Mouse (Mus musculus): Measurements from ENCODE around the gene Scgb2b27. TPM values are rescaled to one million over a fixed set of nuclear protein-coding genes. Genes with fewer than 3 reads are reported as not detected.
"Not testable (repeated sequence)": the region's sequence is repeated elsewhere in the genome, so short reads cannot be mapped to it uniquely, and the experiment has no call there.

Gene Scgb2b27
- not detected in 2 replicates for total RNA-seq (2014; rRNA removed)
- polyA plus RNA-seq (2015; fragmentation: Nextera tagmentation; extraction: Ambion mirVana): not detected in 2 replicates

- Histone ChIP-seq H3K27me3 (ENCODE audit: insufficient read depth, low read length) (no peaks in the 10 kb centered on the region), H3K4me2 (ENCODE audit: low read depth) (no peak within 1 kb of the TSS), H3K9me3 (ENCODE audit: low read length) (peaks cover 17% of the 10 kb centered on the region; the same call in 1 of the 2 replicates), H3K4me1 (ENCODE audit: insufficient read depth) (no peaks in the 10 kb centered on the region), H3K36me3 (ENCODE audit: insufficient read depth) (no peaks in the 10 kb centered on the region), H3K9ac (no peak within 1 kb of the TSS), H3K4me3 (ENCODE audit: low read depth, low read length) (no peak within 1 kb of the TSS), H3K27ac (ENCODE audit: low read depth, low read length) (no peak within 1 kb of the TSS)
- TF ChIP-seq CTCF (IDR thresholded peaks at IDR 0.05; ENCODE audit: low read depth): no peak
- ATAC-seq (no peak), DNase-seq (no peak)
- WGBS: 78% methylated on average over 4 of the region's 4 CpGs
Observed at GRCm38 (mm10) chr7:34013842-34014241, at the start of gene Scgb2b27. TSS of gene Scgb2b27 (minus strand) at chr7:34013942.

GRCm38 (mm10) chr7:34036076-34036815 lies 22.5 kb upstream of the Scgb2b27 start:
- H3K36me3 ChIP-seq (ENCODE audit: insufficient read depth); ATAC-seq; DNase-seq; H3K9ac ChIP-seq; H3K9me3 ChIP-seq (ENCODE audit: low read length); H3K27ac ChIP-seq (ENCODE audit: low read depth, low read length); H3K4me3 ChIP-seq (ENCODE audit: low read depth, low read length); H3K4me1 ChIP-seq (ENCODE audit: insufficient read depth); H3K4me2 ChIP-seq (ENCODE audit: low read depth); H3K27me3 ChIP-seq (ENCODE audit: insufficient read depth, low read length): not testable (repeated sequence)
- 93% methylated on average over 11 of the region's 11 CpGs for WGBS

- H3K36me3 ChIP-seq (ENCODE audit: insufficient read depth); H3K4me1 ChIP-seq (ENCODE audit: insufficient read depth); H3K27me3 ChIP-seq (ENCODE audit: insufficient read depth, low read length); H3K27ac ChIP-seq (ENCODE audit: low read depth, low read length); H3K9me3 ChIP-seq (ENCODE audit: low read length); H3K9ac ChIP-seq; ATAC-seq; DNase-seq; H3K4me2 ChIP-seq (ENCODE audit: low read depth); H3K4me3 ChIP-seq (ENCODE audit: low read depth, low read length): not testable (repeated sequence)
- 77% methylated on average over 2 of the region's 4 CpGs for WGBS
Observed at GRCm38 (mm10) chr7:34034579-34034978, 20.8 kb upstream of the Scgb2b27 start.

- no peak overlapping the region for H3K9ac ChIP-seq
- no peak overlapping the region for H3K4me3 ChIP-seq (ENCODE audit: low read depth, low read length)
- TF ChIP-seq CTCF (IDR thresholded peaks at IDR 0.05; ENCODE audit: low read depth): no peak
- H3K4me2 ChIP-seq (ENCODE audit: low read depth): no peak overlapping the region
- no peak overlapping the region for H3K27ac ChIP-seq (ENCODE audit: low read depth, low read length)
- H3K4me1 ChIP-seq (ENCODE audit: insufficient read depth): no peaks in the 10 kb centered on the region
- H3K27me3 ChIP-seq (ENCODE audit: insufficient read depth, low read length): no peaks in the 10 kb centered on the region
- no peaks in the 10 kb centered on the region for H3K36me3 ChIP-seq (ENCODE audit: insufficient read depth)
- DNase-seq: no peak
- 94% methylated on average over 11 of the region's 11 CpGs for WGBS
- ATAC-seq: no peak
- H3K9me3 ChIP-seq (ENCODE audit: low read length): peaks cover 3% of the 10 kb centered on the region
Observed at GRCm38 (mm10) chr7:34030026-34030425, 16.3 kb upstream of the Scgb2b27 start.

- not testable (repeated sequence) for ATAC-seq; H3K27ac ChIP-seq (ENCODE audit: low read depth, low read length); H3K4me3 ChIP-seq (ENCODE audit: low read depth, low read length); H3K27me3 ChIP-seq (ENCODE audit: insufficient read depth, low read length); H3K4me2 ChIP-seq (ENCODE audit: low read depth); H3K9me3 ChIP-seq (ENCODE audit: low read length); H3K4me1 ChIP-seq (ENCODE audit: insufficient read depth); H3K9ac ChIP-seq; DNase-seq; H3K36me3 ChIP-seq (ENCODE audit: insufficient read depth)
- 86% methylated on average over 9 of the region's 9 CpGs for WGBS
Observed at GRCm38 (mm10) chr7:34027202-34027601, 13.5 kb upstream of the Scgb2b27 start.

- no peaks in the 10 kb centered on the region for H3K4me1 ChIP-seq (ENCODE audit: insufficient read depth)
- H3K4me3 ChIP-seq (ENCODE audit: low read depth, low read length): no peak overlapping the region
- no peaks in the 10 kb centered on the region for H3K36me3 ChIP-seq (ENCODE audit: insufficient read depth)
- no peak for TF ChIP-seq CTCF (IDR thresholded peaks at IDR 0.05; ENCODE audit: low read depth)
- no peaks in the 10 kb centered on the region for H3K27me3 ChIP-seq (ENCODE audit: insufficient read depth, low read length)
- no peak for DNase-seq
- WGBS: 92% methylated on average over 4 of the region's 4 CpGs
- no peak overlapping the region for H3K9ac ChIP-seq
- H3K4me2 ChIP-seq (ENCODE audit: low read depth): no peak overlapping the region
- ATAC-seq: no peak
- no peaks in the 10 kb centered on the region for H3K9me3 ChIP-seq (ENCODE audit: low read length)
- H3K27ac ChIP-seq (ENCODE audit: low read depth, low read length): no peak overlapping the region
Observed at GRCm38 (mm10) chr7:34025641-34026040, 11.9 kb upstream of the Scgb2b27 start.

GRCm38 (mm10) chr7:34021183-34021582 lies 7.4 kb upstream of the Scgb2b27 start, which contains the start of gene Scgb1b27:
TSS of gene Scgb1b27 (plus strand) at chr7:34021483.
- not testable (repeated sequence) for DNase-seq; H3K36me3 ChIP-seq (ENCODE audit: insufficient read depth); H3K9me3 ChIP-seq (ENCODE audit: low read length); H3K4me2 ChIP-seq (ENCODE audit: low read depth); H3K9ac ChIP-seq; H3K27me3 ChIP-seq (ENCODE audit: insufficient read depth, low read length); H3K4me3 ChIP-seq (ENCODE audit: low read depth, low read length); H3K27ac ChIP-seq (ENCODE audit: low read depth, low read length); ATAC-seq; H3K4me1 ChIP-seq (ENCODE audit: insufficient read depth)
- 92% methylated on average over 1 of the region's 1 CpGs for WGBS
